Mouse (Mus musculus) ES-E14 (cell line): ENCODE measurements around the gene Pdlim3. TPM values are rescaled to one million over a fixed set of nuclear protein-coding genes. Genes with fewer than 3 reads are reported as not detected.
"Not testable (repeated sequence)": the region's sequence is repeated elsewhere in the genome, so short reads cannot be mapped to it uniquely, and the experiment has no call there.

ENCODE experiments used
- DNase-seq: peaks from one replicate; pipeline ENCODE4 v3.0.0-alpha.2; 2013; ENCODE audit warnings: low read depth, low spot score
- H3K27ac ChIP-seq: 2 replicates; pipeline ENCODE4 v1.5.1; 2012; ENCODE audit warnings: low read depth, mild to moderate bottlenecking, low read length, moderate library complexity, mixed read lengths; ENCODE audit not compliant: poor library complexity, insufficient read depth, severe bottlenecking
- H3K36me3 ChIP-seq: 2 replicates; pipeline ENCODE4 v1.6.1; 2012; ENCODE audit warnings: mild to moderate bottlenecking, low read length, moderate library complexity, mixed read lengths; ENCODE audit not compliant: control insufficient read depth, poor library complexity, insufficient read depth, severe bottlenecking
- H3K4me1 ChIP-seq, 2 experiments: fragments of 150-350 bp in 1 of 2; sonication (generic) in 1 of 2; 2 replicates each; pipeline ENCODE4 v1.6.1; 2012; ENCODE audit warnings: low read length in 2 of 2, mild to moderate bottlenecking in 1 of 2, mixed read lengths in 1 of 2; ENCODE audit not compliant: control insufficient read depth in 2 of 2, insufficient read depth in 2 of 2, poor library complexity in 1 of 2
- H3K4me3 ChIP-seq, 2 experiments: fragments of 150-350 bp in 1 of 2; sonication (generic) in 1 of 2; 2 replicates each; pipeline ENCODE4 v1.5.1; 2012; ENCODE audit warnings: low read length in 2 of 2, low read depth in 1 of 2, mild to moderate bottlenecking in 1 of 2, mixed read lengths in 1 of 2; ENCODE audit not compliant: insufficient read depth in 1 of 2, poor library complexity in 1 of 2, severe bottlenecking in 1 of 2
- H3K9ac ChIP-seq: 2 replicates; pipeline ENCODE4 v1.6.1; 2012; ENCODE audit warnings: low read depth, mild to moderate bottlenecking, low read length, mixed read lengths; ENCODE audit not compliant: poor library complexity, insufficient read depth, severe bottlenecking
- H3K9me3 ChIP-seq: fragments of 150-350 bp; sonication (generic); 2 replicates; pipeline ENCODE4 v1.6.1; 2012; ENCODE audit warnings: low read depth, mild to moderate bottlenecking, low read length; ENCODE audit not compliant: control insufficient read depth, insufficient read depth
- CHD2 ChIP-seq: IDR thresholded peaks from 2 replicates; pipeline ENCODE4 v1.6.1; 2014; ENCODE audit warnings: mild to moderate bottlenecking, low read depth, low read length, inconsistent platforms
- HCFC1 ChIP-seq: IDR thresholded peaks from 2 replicates; pipeline ENCODE4 v1.6.1; 2012; ENCODE audit warnings: low read length, inconsistent platforms, borderline replicate concordance; ENCODE audit not compliant: insufficient read depth
- MAFK ChIP-seq: IDR thresholded peaks from 2 replicates; pipeline ENCODE4 v1.6.1; 2014; ENCODE audit warnings: mild to moderate bottlenecking, low read depth, low read length, inconsistent platforms; ENCODE audit not compliant: insufficient read depth
- ZC3H11A ChIP-seq: IDR thresholded peaks from 2 replicates; pipeline ENCODE4 v1.6.1; 2012; ENCODE audit warnings: low read depth, mild to moderate bottlenecking, inconsistent platforms, low read length, borderline replicate concordance
- ZNF384 ChIP-seq: IDR thresholded peaks from 2 replicates; pipeline ENCODE4 v1.6.1; 2012; ENCODE audit warnings: low read depth, low read length, inconsistent platforms
- in situ Hi-C, 2 experiments: fragments of 600-800 bp; cut with MboI; formaldehyde crosslinking; loops; one replicate each; pipeline ENCODE4 v1.15.1; 2025; ENCODE audit warnings: low sequenced_read_pairs in 2 of 2, inconsistent platforms in 1 of 2; ENCODE audit not compliant: unreplicated experiment in 2 of 2
- total RNA-seq: library from RNA; depleted of rRNA; stranded (reverse); fragments of 300-350 nt; gene quantifications from 2 replicates; pipeline ENCODE4 v1.2.3, GENCODE M21; 2012

Pdlim3 gene
- total RNA-seq, 1 experiment = 3.7 TPM

DNA sequence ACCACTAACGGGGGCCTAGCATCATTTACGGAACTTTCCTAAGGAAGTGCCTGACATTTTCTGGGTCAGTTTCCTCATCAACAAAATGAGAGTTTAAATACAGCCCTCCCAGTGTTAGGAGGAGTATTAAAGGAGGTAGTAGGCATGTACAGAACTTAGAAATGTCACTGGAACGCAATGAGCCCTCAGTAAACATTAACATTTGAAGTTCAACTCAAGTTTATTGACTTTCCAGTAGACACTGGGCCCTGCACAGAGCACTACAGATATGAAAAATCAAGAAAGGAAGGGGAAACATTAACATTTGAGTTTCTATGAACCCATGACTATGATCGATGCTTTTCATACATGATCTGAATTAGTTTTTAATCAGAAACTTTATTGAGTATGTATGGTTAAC, 30.1 kb upstream of the Pdlim3 start:
- Histone ChIP-seq H3K9me3 (no peaks in the 10 kb centered on the region), H3K4me1 (peaks cover 4 to 9% of the 10 kb centered on the region in 2 experiments; a peak in 2 of 4 replicates), H3K4me3 (no peak overlapping the region), H3K36me3 (no peaks in the 10 kb centered on the region), H3K27ac (no peak overlapping the region), H3K9ac (no peak overlapping the region)
- no peak for TF ChIP-seq ZNF384
- no peak for TF ChIP-seq MAFK
- no peak for TF ChIP-seq HCFC1
- no peak for TF ChIP-seq ZC3H11A
- TF ChIP-seq CHD2 = no peak
- in situ Hi-C loops = no loop called here
- no peak for DNase-seq

DNA sequence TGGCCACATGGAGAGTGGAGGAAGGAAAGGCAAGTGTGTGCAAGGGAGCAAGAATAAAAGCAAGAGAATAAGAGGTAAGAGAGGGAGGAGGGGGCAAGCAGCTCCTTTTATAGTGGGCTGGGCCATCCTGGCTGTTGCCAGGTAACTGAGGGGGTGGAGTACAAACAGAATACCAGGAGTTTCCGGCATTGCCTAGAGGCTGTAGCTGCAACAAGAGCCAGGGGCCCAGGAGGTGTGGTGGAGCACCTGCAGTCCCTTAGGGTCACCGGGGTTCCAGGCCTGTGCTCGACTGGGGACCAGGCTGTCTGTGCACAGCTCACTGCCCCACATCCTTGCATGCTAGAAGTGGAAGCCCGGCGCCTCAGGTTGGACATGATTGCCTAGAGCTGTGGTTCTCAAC, 27.5 kb upstream of the Pdlim3 start:
- Histone ChIP-seq H3K9me3 (no peaks in the 10 kb centered on the region), H3K4me1 (peaks cover 4 to 9% of the 10 kb centered on the region in 2 experiments; a peak in 2 of 4 replicates), H3K36me3 (no peaks in the 10 kb centered on the region), H3K9ac (no peak overlapping the region), H3K4me3 (peak overlapping the region in 1 of 2 experiments; percentile 31; a peak in 2 of 4 replicates), H3K27ac (no peak overlapping the region)
- TF ChIP-seq HCFC1 (no peak), ZC3H11A (no peak), MAFK (no peak), CHD2 (no peak), ZNF384 (no peak)
- DNase-seq = peak; percentile 49
- in situ Hi-C loops = no loop called here

DNA sequence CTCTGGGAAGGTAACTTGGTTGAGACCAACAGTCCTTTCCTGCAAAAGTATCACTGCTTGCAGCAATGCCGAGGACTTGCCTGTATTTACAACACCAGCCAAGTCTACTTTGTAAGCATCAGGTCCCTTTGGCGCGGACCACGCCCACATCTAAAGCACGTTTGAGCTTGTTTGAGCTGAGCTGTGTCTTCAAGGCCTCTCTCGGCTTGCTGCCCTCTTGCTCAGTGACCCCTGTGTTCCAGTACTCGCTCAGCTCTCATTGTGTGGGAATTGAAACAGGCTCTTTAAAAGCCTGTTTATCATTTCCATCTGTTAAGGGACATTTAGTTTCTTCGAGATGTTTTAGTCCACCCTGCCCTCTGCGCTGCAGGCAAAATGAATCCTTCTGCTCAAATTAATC, 26.9 kb upstream of the Pdlim3 start:
- in situ Hi-C loops = no loop called here
- no peak for DNase-seq
- TF ChIP-seq ZC3H11A = no peak
- no peak for TF ChIP-seq CHD2
- no peak for TF ChIP-seq MAFK
- TF ChIP-seq HCFC1 = no peak
- TF ChIP-seq ZNF384 = no peak
- Histone ChIP-seq H3K27ac (no peak overlapping the region), H3K4me1 (peaks cover 4 to 9% of the 10 kb centered on the region in 2 experiments; a peak in 2 of 4 replicates), H3K36me3 (no peaks in the 10 kb centered on the region), H3K4me3 (peak overlapping the region in 1 of 2 experiments; percentile 27; a peak in 1 of 4 replicates), H3K9ac (no peak overlapping the region), H3K9me3 (no peaks in the 10 kb centered on the region)

GRCm38 (mm10) chr8:45871587-45871986, 13.7 kb upstream of the Pdlim3 start:
- DNase-seq, H3K4me1 ChIP-seq, H3K9me3 ChIP-seq, H3K4me3 ChIP-seq, H3K9ac ChIP-seq, in situ Hi-C loops, H3K27ac ChIP-seq, H3K36me3 ChIP-seq: not testable (repeated sequence)

DNA sequence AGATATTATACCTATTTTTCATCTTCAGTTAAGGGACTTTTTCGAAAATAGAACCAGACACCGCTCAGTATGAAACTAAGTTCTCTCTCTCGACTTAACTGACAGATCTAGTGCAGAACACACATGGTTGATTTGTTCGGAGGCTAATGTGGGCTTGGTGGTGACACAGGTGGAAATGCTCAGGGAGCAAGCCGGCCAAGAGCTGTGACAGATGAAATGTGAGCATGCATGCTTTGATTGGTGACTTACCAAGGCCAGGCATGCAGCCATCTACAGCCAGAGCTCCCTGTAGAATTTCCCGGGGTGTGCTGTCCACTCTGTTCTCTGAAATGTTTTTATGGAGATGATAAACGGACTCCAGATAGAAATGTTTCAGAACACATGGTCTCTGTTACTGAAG, 13.2 kb upstream of the Pdlim3 start:
- peaks cover 2 to 7% of the 10 kb centered on the region in 2 experiments; a peak in 3 of 4 replicates for H3K4me1 ChIP-seq
- H3K36me3 ChIP-seq = no peaks in the 10 kb centered on the region
- DNase-seq = no peak
- H3K9me3 ChIP-seq = no peaks in the 10 kb centered on the region
- H3K9ac ChIP-seq = no peak overlapping the region
- H3K27ac ChIP-seq = no peak overlapping the region
- TF ChIP-seq CHD2 = no peak
- no peak for TF ChIP-seq ZC3H11A
- TF ChIP-seq HCFC1 = no peak
- no peak for TF ChIP-seq ZNF384
- TF ChIP-seq MAFK = no peak
- H3K4me3 ChIP-seq = no peak overlapping the region
- in situ Hi-C loops = no loop called here
